Mouse (Mus musculus) liver, embryonic 11.5 days (tissue): Measurements from ENCODE around the gene Myadml2. TPM values are rescaled to one million over a fixed set of nuclear protein-coding genes. Genes with fewer than 3 reads are reported as not detected.
A peak's percentile ranks its signal among the peaks of the same experiment; 100 is the strongest.

Experiments
- ATAC-seq: fragments of 200-750 bp; cut with Nextera tagmentation; replicated peaks from 2 replicates; pipeline ENCODE4 v1.8.0; 2017; ENCODE audit warnings: moderate number of reproducible peaks, mild to moderate bottlenecking, moderate TSS enrichment, moderate library complexity; ENCODE audit not compliant: low FRiP score
- DNase-seq: peaks from one replicate; pipeline ENCODE4 v3.0.0-alpha.2; 2017; ENCODE audit warnings: low spot score
- H3K27ac ChIP-seq: fragments of 300-500 bp; sonication (generic); 2 replicates; pipeline ENCODE4 v1.5.1; 2014; ENCODE audit warnings: mild to moderate bottlenecking, low read depth, low read length, control low read depth
- H3K27me3 ChIP-seq: fragments of 300-500 bp; sonication (generic); replicated peaks from 2 replicates; pipeline ENCODE4 v1.6.1; 2014; ENCODE audit warnings: low read length, mixed read lengths; ENCODE audit not compliant: control insufficient read depth, insufficient read depth
- H3K36me3 ChIP-seq: fragments of 300-500 bp; sonication (generic); 2 replicates; pipeline ENCODE4 v1.6.1; 2014; ENCODE audit warnings: mild to moderate bottlenecking, low read length, moderate library complexity, mixed read lengths; ENCODE audit not compliant: control insufficient read depth, insufficient read depth
- H3K4me1 ChIP-seq: fragments of 300-500 bp; sonication (generic); replicated peaks from 2 replicates; pipeline ENCODE4 v1.6.1; 2014; ENCODE audit warnings: low read length, mixed read lengths; ENCODE audit not compliant: control insufficient read depth, insufficient read depth
- H3K4me2 ChIP-seq: fragments of 300-500 bp; sonication (generic); 2 replicates; pipeline ENCODE4 v1.6.1; 2014; ENCODE audit warnings: mild to moderate bottlenecking, control low read depth, moderate library complexity
- H3K4me3 ChIP-seq: fragments of 300-500 bp; sonication (generic); 2 replicates; pipeline ENCODE4 v1.5.1; 2014; ENCODE audit warnings: low read depth, low read length, control low read depth
- H3K9ac ChIP-seq: fragments of 300-500 bp; sonication (generic); 2 replicates; pipeline ENCODE4 v1.6.1; 2014; ENCODE audit warnings: low read depth, low read length, control low read depth
- H3K9me3 ChIP-seq: fragments of 300-500 bp; sonication (generic); 2 replicates; pipeline ENCODE4 v1.6.1; 2016; ENCODE audit warnings: low read length, inconsistent platforms, mixed read lengths; ENCODE audit not compliant: control insufficient read depth
- WGBS: fragments of 180-500 bp; shearing (Covaris S2); extraction: QIAGEN DNeasy Blood & Tissue Kit; methylation state at CpG from one replicate; pipeline ENCODE4 v1.1.7; 2014; 5-methylcytosine and 5-hydroxymethylcytosine counted together
- polyA plus RNA-seq: library from polyadenylated mRNA; unstranded; fragments of >200 nt; fragmentation: Nextera tagmentation; extraction: Ambion mirVana; gene quantifications from 2 replicates; pipeline ENCODE4 v1.2.1, GENCODE M21; 2014

The Myadml2 gene
- polyA plus RNA-seq, 1 experiment from 2014 or later: 0.60 TPM

DNA sequence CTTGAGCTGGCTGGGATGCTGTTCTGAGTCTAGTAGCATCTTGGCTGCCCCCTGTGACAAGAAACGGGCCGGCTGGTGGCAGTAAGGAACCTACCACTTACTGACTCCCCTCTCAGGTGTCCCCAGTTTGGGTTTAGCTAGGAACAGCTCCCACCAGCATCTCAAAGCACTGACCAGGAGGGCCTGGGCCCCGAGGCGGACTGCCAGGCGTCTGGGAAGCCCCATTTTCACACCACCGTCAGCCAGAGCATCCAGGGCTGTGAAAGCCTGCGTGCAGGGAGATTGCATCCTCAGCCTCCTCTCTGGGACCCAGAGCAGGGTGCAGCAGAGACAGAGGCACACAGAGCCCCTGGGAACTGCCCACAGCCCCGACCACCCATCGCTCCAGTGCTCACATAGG lies 6.7 kb downstream of the Myadml2 start:
- Histone ChIP-seq H3K9ac (no peak overlapping the region), H3K4me1 (peaks cover 11% of the 10 kb centered on the region), H3K27ac (no peak overlapping the region), H3K9me3 (no peaks in the 10 kb centered on the region), H3K36me3 (0 out of 2 replicates have a peak, but pooled peaks cover 2% of the 10 kb centered on the region), H3K4me2 (no peak overlapping the region), H3K27me3 (peaks cover 14% of the 10 kb centered on the region), H3K4me3 (no peak overlapping the region)
- ATAC-seq: no peak
- WGBS: 66% methylated on average over 9 of the region's 9 CpGs
- no peak for DNase-seq

DNA sequence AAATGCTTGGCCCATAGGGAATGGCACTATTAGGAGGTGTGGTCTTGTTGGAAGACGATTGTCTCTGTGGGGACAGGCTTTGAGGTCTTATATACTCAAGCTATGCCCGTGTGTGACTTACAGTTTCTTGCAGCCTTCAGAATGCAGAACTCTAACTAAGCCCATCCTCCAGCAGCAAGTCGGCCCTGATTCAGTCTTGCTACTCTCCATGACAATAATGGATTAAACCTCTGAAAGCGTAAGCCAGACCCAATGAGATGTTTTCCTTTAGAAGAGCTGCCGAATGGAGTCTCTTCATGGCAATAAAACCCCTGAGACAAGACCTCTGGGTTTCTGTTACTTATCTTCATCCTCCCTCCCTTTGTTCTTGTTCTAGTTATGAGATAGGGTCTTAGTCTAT lies 13.1 kb downstream of the Myadml2 start:
- DNase-seq: no peak
- no peaks in the 10 kb centered on the region for H3K9me3 ChIP-seq
- H3K36me3 ChIP-seq: 0 out of 2 replicates have a peak, but pooled peaks cover 2% of the 10 kb centered on the region
- peak overlapping the region; percentile 95 for H3K4me2 ChIP-seq
- ATAC-seq: no peak
- H3K4me3 ChIP-seq: no peak overlapping the region
- H3K9ac ChIP-seq: no peak overlapping the region
- no peaks in the 10 kb centered on the region for H3K27me3 ChIP-seq
- no peak overlapping the region for H3K27ac ChIP-seq
- peaks cover 33% of the 10 kb centered on the region for H3K4me1 ChIP-seq
- 86% methylated on average over 5 of the region's 5 CpGs for WGBS

DNA sequence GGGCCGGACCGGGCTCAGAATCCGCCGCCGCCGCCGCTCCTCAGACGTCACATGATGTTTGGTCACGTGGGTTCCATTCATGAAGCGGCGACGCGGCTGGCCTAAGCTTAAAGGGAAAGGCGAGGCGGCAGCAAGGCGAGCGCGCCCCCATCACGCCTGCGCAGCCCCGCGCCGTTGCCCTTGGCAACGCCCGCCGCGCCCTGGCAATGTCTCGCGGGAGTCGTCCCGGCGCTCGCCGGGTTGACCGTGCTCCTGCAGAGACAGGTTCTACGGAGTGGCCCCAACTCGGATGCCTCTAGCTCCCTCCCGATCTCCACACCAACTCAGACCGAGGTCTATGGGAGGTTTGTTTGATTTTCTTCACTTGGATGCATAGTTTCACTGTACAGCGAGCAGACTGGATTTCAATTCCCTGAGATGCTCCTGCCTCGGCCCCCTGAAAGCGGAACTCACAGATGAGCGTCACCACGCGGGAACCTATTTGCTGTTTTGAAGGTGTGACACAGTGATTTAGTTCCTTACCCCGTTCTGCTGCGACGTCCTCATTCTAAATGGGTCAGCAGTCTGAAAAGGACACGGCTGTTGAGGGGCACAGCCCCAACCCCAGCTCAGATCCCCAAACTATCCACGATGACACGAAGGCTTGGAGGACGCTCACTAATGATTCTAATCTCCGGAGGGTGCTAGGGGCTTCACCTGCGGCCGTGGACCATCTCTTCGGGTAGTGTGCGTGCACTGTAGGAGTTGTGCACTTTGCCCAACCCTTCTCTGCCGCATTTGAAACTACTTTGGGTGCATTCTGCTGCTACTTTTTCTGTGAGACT lies 14.2 kb downstream of the Myadml2 start, which contains the start of gene Mafg:
Mafg (minus strand) TSS at position 81 of the 824 bp plus-strand sequence.
- Histone ChIP-seq H3K27me3 (no peaks in the 10 kb centered on the region), H3K4me2 (peak within 1 kb of the TSS; percentile 95), H3K4me1 (peaks cover 44% of the 10 kb centered on the region), H3K36me3 (peaks cover 6% of the 10 kb centered on the region; the same call in 1 of the 2 replicates), H3K9me3 (no peaks in the 10 kb centered on the region), H3K27ac (peak within 1 kb of the TSS; percentile 94), H3K4me3 (peak within 1 kb of the TSS; percentile 78), H3K9ac (peak within 1 kb of the TSS; percentile 92)
- peak; percentile 86 for ATAC-seq
- DNase-seq: peak; percentile 93
- 8% methylated on average over 58 of the region's 58 CpGs for WGBS

DNA sequence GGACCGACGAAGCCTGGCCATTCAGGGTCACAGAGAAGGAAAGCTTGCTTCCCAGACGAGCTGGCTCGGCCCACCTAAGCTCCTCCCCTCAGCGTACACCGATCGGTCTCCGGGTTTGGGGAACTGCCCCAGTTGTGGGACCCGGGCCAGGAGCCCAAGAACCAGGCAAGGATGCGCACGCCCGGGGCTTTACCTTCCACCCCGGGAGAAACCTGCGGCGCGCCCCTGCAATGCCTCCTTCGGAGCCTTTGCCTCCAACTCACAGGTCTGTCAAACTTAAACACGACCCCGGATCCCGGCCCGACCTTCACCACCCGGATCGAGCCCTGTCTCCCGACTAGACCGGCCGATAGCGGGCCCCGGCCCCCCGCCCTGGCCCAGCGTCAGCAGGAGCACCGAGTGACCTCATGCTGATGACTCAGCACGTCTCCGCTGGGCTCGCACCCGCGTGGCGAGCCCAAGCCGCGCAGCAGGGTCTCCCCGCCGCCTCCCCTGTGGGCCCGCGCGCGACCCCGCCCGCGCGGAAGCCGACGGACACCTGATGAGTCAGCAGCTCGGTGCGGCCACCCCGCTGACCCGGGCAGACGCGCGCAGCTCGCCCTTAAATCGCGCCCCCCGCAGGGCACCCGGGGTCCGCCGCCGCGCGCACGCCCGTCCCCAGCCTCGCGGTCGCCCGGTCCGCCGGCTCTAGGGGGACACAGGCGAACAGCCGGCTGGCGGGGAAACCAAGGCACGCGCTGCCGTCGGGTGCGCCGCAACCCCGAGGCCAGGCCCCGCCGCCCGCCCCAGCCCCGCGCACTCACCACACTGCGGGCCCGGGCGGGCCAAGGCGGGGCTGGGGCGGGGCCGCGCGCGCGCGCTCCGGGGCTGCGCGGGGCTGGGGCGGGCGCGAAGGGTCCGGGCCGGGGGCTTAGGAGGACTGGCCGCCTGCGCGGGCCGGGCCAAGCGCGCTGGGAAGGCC lies 15.1 kb downstream of the Myadml2 start:
- Histone ChIP-seq H3K4me3 (peak overlapping the region; percentile 78), H3K27ac (peak overlapping the region; percentile 94), H3K27me3 (no peaks in the 10 kb centered on the region), H3K4me1 (peaks cover 50% of the 10 kb centered on the region), H3K4me2 (peak overlapping the region; percentile 95), H3K9me3 (no peaks in the 10 kb centered on the region), H3K36me3 (peaks cover 9% of the 10 kb centered on the region; the same call in 1 of the 2 replicates), H3K9ac (peak overlapping the region; percentile 92)
- WGBS: under 1% methylated on average over 97 of the region's 116 CpGs
- peak; percentile 79 for ATAC-seq
- peak; percentile 79 for DNase-seq

DNA sequence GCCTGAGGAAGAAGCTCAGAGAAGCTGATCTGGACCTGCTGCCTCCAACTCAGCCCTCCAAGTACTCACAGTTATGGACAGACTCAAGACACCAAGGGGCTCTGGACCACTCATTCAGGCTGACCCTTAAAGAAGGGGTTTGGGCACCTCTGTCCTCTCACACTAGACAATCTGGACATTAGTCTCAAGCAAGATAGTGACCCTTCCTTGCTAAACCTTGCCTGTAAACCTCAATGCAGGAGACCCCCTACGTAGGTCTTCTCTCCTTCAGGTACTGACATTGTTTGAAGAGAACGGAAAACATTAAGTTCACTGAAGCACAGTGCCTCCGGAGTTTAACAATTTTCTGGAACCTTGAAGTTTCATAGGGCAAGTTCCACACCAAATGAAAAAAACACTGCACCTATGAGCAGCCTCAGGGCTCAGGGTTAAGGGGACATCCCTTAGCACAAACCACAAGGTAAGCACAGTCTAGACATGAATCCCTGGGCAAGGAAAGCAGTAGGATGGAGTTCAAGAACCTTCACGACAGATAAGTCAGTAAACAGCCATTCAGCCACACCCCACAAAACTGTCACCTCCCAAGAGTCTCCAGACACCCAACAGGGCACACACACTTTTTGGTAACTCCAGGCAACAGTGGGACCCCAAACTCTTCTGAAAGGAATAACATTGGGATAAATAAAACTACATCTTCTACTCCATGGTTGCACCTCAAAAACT lies 16.1 kb downstream of the Myadml2 start:
- peak overlapping the region; percentile 78 for H3K4me3 ChIP-seq
- H3K9ac ChIP-seq: peak overlapping the region; percentile 92
- H3K36me3 ChIP-seq: peaks cover 13% of the 10 kb centered on the region; the same call in 1 of the 2 replicates
- no peak for DNase-seq
- peaks cover 56% of the 10 kb centered on the region for H3K4me1 ChIP-seq
- WGBS: 43% methylated on average over 4 of the region's 4 CpGs
- peak overlapping the region; percentile 94 for H3K27ac ChIP-seq
- H3K9me3 ChIP-seq: no peaks in the 10 kb centered on the region
- 0 out of 2 replicates have a peak, but pooled peaks have one; percentile 21 for ATAC-seq
- peak overlapping the region; percentile 95 for H3K4me2 ChIP-seq
- no peaks in the 10 kb centered on the region for H3K27me3 ChIP-seq

DNA sequence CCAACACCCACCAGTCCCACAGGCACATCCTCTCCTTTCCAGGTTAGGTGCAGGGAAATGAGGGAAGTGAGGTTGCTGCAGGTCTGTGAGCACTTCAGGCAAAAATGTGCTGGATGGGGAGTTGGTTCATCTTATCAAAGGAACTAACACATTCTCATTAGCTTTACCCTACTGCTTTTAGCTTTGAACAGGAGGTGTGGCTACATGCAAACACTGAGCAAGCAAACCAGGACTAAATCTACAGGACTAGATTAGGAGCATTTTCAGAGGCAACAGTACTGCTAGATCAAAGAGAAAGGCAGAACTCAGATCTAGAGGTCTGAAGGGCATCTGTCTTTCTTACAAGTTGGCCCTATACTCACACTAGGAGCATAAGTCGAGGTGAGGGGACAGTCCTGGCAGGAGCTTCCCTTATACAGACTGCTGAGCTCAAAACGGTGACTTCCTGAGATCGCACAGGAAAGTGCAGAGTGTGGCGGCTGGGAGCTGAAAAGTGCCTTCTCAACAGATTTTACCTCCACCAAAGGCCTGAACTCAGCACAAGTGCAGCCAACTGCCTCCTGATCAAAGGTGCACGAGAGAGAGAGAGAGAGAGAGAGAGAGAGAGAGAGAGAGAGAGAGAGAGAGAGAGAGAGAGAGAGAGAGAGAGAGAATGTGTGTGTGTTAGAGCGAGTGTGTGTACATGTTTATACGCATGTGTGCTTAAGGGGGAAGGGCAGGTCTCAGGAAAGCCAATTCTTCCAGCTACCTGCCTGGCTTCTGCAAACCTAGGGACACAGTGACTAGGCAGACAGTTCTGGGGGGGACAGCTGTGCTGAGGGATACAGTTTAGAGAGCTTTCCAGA lies 16.9 kb downstream of the Myadml2 start:
- H3K4me1 ChIP-seq: peaks cover 63% of the 10 kb centered on the region
- 22% methylated on average over 6 of the region's 7 CpGs for WGBS

DNA sequence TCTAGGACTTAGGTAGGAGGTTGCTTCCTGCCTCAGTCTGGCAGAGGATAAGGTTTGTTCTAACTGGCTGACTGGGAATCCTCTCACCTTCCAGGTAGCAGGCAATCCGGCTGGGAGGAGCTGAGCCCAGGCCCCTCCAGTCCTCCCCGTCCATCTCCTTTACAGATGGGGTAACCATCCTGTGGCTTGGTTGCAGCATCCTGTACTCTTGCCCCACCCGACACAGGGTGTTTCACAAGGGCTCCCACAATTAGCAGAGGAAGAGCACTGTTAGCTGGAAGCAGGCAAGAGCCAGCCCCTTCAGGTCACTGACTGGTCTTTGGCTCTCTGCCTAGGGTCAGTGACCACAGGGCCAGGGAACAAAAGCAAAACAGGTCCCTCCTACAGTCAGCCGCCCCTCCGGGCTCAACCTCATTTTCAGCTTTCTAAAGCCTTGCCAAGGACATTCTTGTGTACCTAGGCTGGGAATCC lies 17.5 kb downstream of the Myadml2 start:
- Histone ChIP-seq H3K9me3 (no peaks in the 10 kb centered on the region), H3K4me1 (peaks cover 68% of the 10 kb centered on the region), H3K9ac (peak overlapping the region; percentile 92), H3K36me3 (peaks cover 11% of the 10 kb centered on the region; the same call in 1 of the 2 replicates), H3K4me3 (peak overlapping the region; percentile 78), H3K27ac (peak overlapping the region; percentile 94), H3K4me2 (peak overlapping the region; percentile 95), H3K27me3 (no peaks in the 10 kb centered on the region)
- 37% methylated on average over 5 of the region's 5 CpGs for WGBS
- ATAC-seq: no peak
- DNase-seq: no peak

More for the DNA sequence above, 16.9 kb downstream of the Myadml2 start:
- Histone ChIP-seq H3K9ac (peak overlapping the region; percentile 92), H3K4me3 (peak overlapping the region; percentile 78), H3K4me2 (peak overlapping the region; percentile 95), H3K36me3 (peaks cover 11% of the 10 kb centered on the region; the same call in 1 of the 2 replicates), H3K9me3 (no peaks in the 10 kb centered on the region), H3K27ac (peak overlapping the region; percentile 94), H3K27me3 (no peaks in the 10 kb centered on the region)
- DNase-seq (no peak), ATAC-seq (no peak)
